Mouse (Mus musculus): ENCODE results near the gene Gm8947.
"Not testable (repeated sequence)": the region's sequence is repeated elsewhere in the genome, so short reads cannot be mapped to it uniquely, and the experiment has no call there.

DNA sequence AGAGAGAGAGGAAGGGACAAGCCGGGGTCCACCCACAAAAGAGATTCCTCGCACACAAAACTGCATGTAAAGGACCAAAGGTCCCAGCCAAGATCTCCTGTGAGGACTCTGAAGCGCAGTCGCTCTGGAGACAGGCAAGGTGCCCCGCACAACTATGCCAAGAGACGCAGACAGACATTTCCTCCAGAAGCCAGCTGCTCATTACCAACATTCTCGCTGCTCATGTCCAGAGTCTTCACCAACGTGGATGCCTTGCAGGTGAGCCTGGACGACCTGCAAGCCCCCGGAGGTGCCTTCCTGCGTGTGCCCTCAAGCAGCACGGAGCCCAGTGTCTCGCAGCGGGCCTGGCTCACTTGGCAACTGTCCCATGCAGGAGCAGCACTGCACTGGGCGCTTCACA is 563 bp downstream of the Gm8947 start:
- not testable (repeated sequence) for TF ChIP-seq EP300, POLR2A (IDR thresholded peaks at IDR 0.05; ENCODE audit: insufficient read depth, low read depth, low read length)
